Mouse (Mus musculus): ENCODE measurements at regions not wholly inside any gene's neighbourhood (a gene's known extent, or its start where the extent isn't known, plus 50 kb on each side); places are given as distances from the start of the nearest gene placed in this dataset.
"Not testable (repeated sequence)": the region's sequence is repeated elsewhere in the genome, so short reads cannot be mapped to it uniquely, and the experiment has no call there.

DNA sequence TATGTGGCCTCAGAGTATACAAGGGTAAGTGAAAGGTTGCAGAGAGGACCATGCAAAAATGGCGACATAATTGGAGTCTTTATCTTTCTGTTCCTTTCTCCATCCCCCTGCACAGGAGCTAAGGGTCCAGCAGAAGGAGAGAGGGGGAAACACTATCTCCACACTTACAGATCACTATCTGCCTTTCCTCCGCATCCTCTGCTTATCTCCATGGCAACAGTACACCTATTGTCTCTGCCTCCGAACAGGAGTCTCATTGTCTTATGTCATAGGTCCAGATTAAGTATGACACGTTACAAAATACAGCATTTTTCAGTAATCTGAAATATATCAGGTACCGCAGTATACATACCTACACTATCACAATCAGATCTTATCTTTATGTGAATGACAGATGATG is 537.9 kb upstream of the BB014433 start:
- ChIA-PET CTCF (no interaction called here), POLR2A (no interaction called here)
- no peak for TF ChIP-seq CTCF (IDR thresholded peaks at IDR 0.05)
- in situ Hi-C loops (cut with MboI; ENCODE audit: low pct_unique_long_range_greater_than_20kb): no loop called here
- peaks cover 4% of the 10 kb centered on the region for H3K27me3 ChIP-seq
- ATAC-seq: no peak
- DNase-seq (ENCODE audit: low read depth, low spot score): no peak

DNA sequence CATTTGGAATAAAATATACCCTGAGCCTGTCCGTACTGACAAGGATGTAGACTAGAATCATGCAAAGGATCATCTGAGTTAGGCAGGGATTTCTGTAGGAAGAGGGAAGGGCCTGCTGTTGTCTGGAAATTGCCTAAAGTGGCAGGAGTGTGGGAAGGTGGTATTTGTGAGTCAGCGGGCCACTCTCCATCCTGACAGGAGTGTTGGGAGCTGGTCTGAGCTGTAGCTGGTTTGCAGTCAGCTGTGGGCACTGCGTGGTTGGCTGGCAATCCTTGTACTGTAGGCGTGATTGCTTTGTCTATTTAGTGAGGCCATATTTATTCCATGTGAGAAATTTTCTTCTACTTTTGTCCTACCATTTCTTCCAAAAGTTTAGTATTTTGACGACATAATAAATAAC is 524.2 kb upstream of the BB014433 start:
- no peak for TF ChIP-seq CTCF (IDR thresholded peaks at IDR 0.05)
- in situ Hi-C loops (cut with MboI; ENCODE audit: low pct_unique_long_range_greater_than_20kb): no loop called here
- ChIA-PET POLR2A (no interaction called here), CTCF (no interaction called here)
- H3K27me3 ChIP-seq: peaks cover 8% of the 10 kb centered on the region
- DNase-seq (ENCODE audit: low read depth, low spot score) (no peak), ATAC-seq (no peak)

DNA sequence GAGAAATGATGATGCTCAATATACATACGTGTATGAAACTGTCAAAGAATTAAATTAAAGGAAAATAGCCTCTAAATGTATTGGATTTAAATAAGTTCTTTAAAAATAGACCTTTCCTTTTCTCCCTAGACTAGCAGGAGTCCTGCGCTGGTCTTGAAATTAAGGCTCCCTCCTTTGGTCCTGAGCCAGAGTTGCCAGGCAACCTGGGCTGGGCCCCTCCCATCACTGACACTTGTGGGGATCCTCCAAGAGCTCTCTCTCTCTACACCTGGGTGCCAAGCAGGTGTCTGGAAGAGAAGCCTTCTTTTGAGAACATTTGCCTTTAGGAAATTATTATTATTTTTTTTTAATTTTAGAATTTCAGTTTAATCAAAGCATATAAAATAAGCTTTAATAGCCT is 521.9 kb upstream of the BB014433 start:
- ChIA-PET POLR2A (no interaction called here), CTCF (no interaction called here)
- no peak for DNase-seq (ENCODE audit: low read depth, low spot score)
- ATAC-seq: no peak
- in situ Hi-C loops (cut with MboI; ENCODE audit: low pct_unique_long_range_greater_than_20kb): no loop called here
- no peak for TF ChIP-seq CTCF (IDR thresholded peaks at IDR 0.05)
- peaks cover 8% of the 10 kb centered on the region for H3K27me3 ChIP-seq

DNA sequence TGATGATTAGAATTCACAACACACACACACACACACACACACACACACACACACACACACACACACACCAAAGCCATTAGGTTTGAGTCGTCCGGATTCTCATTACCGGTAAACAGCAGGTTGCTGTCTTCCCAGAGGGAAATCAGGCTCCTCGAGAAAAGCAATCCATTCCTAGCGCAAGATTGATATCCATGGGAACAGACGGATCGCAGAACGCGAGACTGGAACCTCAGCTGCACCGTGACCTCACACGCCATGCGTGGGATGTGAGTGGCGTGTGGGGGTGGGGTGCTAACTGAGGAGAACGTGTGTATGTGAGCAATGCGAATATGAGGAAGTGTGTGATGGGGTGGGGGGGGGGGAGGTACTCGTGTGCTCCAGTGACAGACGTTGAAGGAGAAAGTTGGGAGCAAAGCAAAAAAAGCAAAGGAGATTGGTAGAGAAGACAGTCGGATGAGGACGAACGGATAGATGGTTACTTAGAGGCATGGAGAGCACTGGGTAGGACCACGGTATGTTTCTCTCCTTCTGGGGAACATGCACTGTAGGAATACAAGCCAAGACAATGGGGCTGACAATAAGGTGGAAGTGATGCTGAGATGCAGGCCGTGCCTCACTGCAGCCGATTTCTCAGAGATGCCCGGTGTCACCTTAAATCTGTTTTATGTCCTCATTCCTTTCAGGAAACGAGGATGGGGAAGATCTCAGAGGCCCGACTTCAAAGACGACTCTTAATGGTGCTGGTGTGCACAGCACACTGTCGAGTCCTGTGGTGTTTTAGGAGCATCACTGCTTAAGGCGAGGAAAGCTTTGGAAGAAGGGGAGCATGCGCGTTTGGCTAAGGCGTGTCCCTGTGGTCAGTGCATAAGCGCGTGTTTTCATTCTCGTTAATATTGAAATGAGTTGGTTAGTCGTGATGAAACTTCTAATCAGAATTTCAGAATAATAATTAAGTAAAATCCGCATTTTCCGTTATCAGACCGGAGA is 516.7 kb upstream of the BB014433 start:
- no peak for TF ChIP-seq CTCF (IDR thresholded peaks at IDR 0.05)
- ChIA-PET CTCF (no interaction called here), POLR2A (no interaction called here)
- in situ Hi-C loops (cut with MboI; ENCODE audit: low pct_unique_long_range_greater_than_20kb): no loop called here
- ATAC-seq: no peak
- peaks cover 3% of the 10 kb centered on the region for H3K27me3 ChIP-seq
- DNase-seq (ENCODE audit: low read depth, low spot score): no peak

DNA sequence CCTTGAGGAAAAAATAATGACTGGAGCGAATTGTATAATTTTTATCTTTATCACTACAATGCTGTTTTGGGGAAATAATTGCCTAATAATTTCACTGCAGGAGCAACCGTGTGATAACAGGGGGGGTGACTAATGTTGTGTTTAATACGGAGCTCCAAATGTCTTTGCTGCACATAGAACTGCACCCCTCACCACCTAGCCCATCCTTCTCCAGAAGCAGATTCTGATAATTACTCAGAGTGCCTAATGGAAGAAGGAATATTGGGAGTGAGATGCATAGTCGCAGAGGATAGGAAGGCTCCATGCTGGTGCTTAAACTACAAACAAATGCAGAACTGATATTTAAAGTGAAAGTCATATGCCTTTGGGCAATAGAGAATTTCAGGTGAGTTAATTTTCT is 486.1 kb upstream of the BB014433 start:
- no peak for DNase-seq (ENCODE audit: low read depth, low spot score)
- CTCF ChIA-PET: no interaction called here
- POLR2A ChIA-PET: no interaction called here
- ATAC-seq: no peak
- H3K27me3 ChIP-seq: no peaks in the 10 kb centered on the region
- in situ Hi-C loops (cut with MboI; ENCODE audit: low pct_unique_long_range_greater_than_20kb): no loop called here
- TF ChIP-seq CTCF (IDR thresholded peaks at IDR 0.05): no peak

DNA sequence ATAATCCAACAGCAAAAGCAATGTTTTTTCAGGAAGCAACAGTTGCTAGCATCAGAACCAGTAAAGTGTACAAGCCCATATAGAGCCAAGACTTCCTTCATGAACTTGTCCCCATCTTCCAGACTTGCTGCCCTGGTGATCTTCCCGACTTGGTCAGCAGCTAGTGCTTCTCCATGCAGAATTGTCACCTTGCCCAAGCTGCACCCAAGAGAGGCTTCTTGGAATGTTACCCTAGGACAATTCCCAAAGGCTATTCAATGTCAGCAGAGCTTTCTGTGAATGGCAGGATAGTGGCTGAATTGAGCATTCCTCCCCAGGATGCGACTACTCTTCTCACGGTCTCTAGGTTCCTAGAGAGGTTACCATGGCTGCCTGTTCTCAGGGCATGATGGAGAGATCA is 479.6 kb upstream of the BB014433 start:
- no peaks in the 10 kb centered on the region for H3K27me3 ChIP-seq
- no peak for TF ChIP-seq CTCF (IDR thresholded peaks at IDR 0.05)
- CTCF ChIA-PET: no interaction called here
- ATAC-seq: no peak
- DNase-seq (ENCODE audit: low read depth, low spot score): no peak
- in situ Hi-C loops (cut with MboI; ENCODE audit: low pct_unique_long_range_greater_than_20kb): no loop called here
- POLR2A ChIA-PET: interaction anchor here (0.6 kb wide), 1 partner anchor 1292 kb away, joined by 3 read pairs; no protein-coding TSS in a partner anchor

DNA sequence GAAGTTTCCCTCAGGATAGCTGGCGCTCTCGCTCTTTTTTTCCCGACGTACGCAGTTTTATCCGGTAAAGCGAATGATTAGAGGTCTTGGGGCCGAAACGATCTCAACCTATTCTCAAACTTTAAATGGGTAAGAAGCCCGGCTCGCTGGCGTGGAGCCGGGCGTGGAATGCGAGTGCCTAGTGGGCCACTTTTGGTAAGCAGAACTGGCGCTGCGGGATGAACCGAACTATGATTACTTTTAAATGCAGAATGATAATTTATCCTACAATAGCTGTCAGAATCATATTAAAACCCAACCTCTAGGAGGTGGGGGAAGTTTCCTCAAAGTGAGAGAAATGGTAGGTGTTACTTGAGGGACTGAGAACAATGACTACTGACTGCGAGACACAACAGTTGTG is 474.0 kb upstream of the BB014433 start:
- POLR2A ChIA-PET; ATAC-seq; in situ Hi-C loops (cut with MboI; ENCODE audit: low pct_unique_long_range_greater_than_20kb); DNase-seq (ENCODE audit: low read depth, low spot score); CTCF ChIA-PET; H3K27me3 ChIP-seq: not testable (repeated sequence)

DNA sequence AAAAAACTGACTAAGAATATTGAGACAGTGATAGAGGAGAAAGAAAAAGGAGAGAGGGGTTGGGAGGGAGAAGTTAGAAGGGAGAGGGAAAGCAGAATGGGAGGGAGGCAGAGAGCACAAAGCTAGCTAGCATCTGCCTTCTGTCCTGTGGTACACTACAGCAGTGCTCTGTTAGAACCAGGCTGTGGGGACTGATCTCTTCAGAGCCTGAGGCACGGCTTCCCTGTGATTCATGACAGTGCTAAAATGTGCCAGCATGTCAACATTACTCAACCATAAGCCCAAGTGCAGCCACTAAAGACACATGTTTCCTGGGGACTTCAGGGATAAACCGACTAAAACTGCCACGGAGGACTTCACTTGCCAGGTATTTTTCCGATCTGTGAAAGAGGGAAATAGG is 455.1 kb upstream of the BB014433 start:
- in situ Hi-C loops (cut with MboI; ENCODE audit: low pct_unique_long_range_greater_than_20kb): no loop called here
- ATAC-seq (no peak), DNase-seq (ENCODE audit: low read depth, low spot score) (no peak)
- peaks cover 11% of the 10 kb centered on the region for H3K27me3 ChIP-seq
- ChIA-PET POLR2A (no interaction called here), CTCF (no interaction called here)
- no peak for TF ChIP-seq CTCF (IDR thresholded peaks at IDR 0.05)

DNA sequence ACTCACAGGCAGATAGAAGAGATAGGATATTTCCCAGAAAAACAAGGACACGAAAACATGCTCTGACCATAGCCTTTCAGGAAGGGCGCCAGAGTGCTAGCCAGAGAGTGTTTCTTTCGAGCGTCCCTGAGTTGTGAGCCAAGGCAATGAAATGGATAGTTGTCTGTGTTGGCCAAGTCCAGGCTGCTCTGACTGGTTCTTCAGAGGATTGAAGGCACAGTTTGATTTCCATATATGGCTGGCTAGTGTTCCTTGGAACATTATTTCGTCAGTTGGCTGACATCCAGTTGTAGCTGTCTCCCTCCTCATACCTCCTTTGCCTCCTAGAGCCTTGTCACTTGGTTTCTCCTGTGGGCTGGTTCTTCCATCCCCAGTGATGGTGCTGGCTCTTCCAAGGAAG is 451.7 kb upstream of the BB014433 start:
- no peak for DNase-seq (ENCODE audit: low read depth, low spot score)
- POLR2A ChIA-PET: no interaction called here
- ATAC-seq: no peak
- H3K27me3 ChIP-seq: peaks cover 9% of the 10 kb centered on the region
- in situ Hi-C loops (cut with MboI; ENCODE audit: low pct_unique_long_range_greater_than_20kb): no loop called here
- TF ChIP-seq CTCF (IDR thresholded peaks at IDR 0.05): no peak
- CTCF ChIA-PET: no interaction called here

DNA sequence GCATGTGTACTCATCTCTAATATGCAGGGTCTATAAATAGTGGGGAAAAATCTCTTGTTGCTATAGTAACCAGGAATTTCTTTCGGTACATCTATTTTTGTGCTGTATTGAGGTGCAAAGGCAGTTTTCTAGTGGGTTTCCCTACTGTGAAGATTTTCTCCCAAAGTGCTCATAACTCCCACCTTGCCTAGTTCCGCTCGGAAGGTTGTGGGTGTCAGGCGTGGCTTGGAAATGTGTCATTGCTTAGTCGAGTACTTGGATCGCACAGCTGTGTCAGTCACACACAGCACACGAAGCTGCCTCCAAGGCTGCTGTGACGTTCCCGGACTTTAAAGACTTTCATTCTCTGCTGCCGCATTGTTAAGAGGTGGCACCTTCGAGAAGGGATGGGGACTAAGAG is 450.4 kb upstream of the BB014433 start:
- DNase-seq (ENCODE audit: low read depth, low spot score) (no peak), ATAC-seq (no peak)
- POLR2A ChIA-PET: no interaction called here
- peaks cover under 1% of the 10 kb centered on the region for H3K27me3 ChIP-seq
- in situ Hi-C loops (cut with MboI; ENCODE audit: low pct_unique_long_range_greater_than_20kb): no loop called here
- no peak for TF ChIP-seq CTCF (IDR thresholded peaks at IDR 0.05)
- CTCF ChIA-PET: no interaction called here

DNA sequence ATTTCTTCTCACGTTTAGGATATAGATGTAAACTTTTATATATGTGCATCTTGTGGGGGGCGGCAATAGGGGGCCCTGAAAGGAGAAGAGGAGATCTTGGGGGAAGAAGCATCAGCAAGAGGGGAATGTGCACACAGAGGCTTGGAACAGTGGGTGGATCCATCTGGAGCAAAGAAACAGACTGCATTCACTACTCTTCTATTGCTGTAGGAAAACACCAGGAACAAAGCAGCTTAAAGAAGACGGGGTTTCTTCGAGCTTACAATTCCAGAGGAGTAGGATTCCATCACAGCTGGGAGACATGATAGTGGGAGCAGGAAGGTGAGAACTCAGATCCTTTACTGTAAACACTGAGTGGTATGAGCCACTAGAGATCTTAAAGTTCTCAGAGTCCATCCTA is 444.9 kb upstream of the BB014433 start:
- H3K27me3 ChIP-seq: no peaks in the 10 kb centered on the region
- in situ Hi-C loops (cut with MboI; ENCODE audit: low pct_unique_long_range_greater_than_20kb): no loop called here
- ChIA-PET POLR2A (no interaction called here), CTCF (no interaction called here)
- no peak for TF ChIP-seq CTCF (IDR thresholded peaks at IDR 0.05)
- no peak for DNase-seq (ENCODE audit: low read depth, low spot score)
- no peak for ATAC-seq

DNA sequence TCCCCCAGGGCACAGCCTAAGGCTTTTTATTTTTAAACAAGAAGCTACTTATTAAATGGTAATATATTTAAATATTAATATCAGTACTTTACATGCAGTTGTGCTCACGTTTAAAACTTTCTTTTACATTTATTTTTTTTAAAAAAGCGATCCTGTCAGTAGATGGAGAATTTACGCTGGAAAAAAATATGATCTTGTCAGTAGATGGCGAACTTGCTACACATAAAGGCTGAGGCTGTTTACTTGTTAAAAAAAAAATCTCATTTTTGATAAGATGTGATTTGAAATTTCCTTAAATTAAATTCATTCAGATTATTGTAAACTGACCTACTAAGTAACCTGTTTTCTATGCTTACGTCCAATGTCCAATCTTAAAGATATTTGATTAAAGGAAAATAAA is 441.7 kb upstream of the BB014433 start:
- ChIA-PET POLR2A (no interaction called here), CTCF (no interaction called here)
- TF ChIP-seq CTCF (IDR thresholded peaks at IDR 0.05): no peak
- no peaks in the 10 kb centered on the region for H3K27me3 ChIP-seq
- DNase-seq (ENCODE audit: low read depth, low spot score): no peak
- ATAC-seq: no peak
- in situ Hi-C loops (cut with MboI; ENCODE audit: low pct_unique_long_range_greater_than_20kb): no loop called here

All from Patski (cell line).